Mouse (Mus musculus): ENCODE measurements around the gene Rgsl1.

Rgsl1 gene

GRCm38 (mm10) chr1:153739437-153740015 is 104.4 kb downstream of the Rgsl1 start:
- no peak for DNase-seq

DNA sequence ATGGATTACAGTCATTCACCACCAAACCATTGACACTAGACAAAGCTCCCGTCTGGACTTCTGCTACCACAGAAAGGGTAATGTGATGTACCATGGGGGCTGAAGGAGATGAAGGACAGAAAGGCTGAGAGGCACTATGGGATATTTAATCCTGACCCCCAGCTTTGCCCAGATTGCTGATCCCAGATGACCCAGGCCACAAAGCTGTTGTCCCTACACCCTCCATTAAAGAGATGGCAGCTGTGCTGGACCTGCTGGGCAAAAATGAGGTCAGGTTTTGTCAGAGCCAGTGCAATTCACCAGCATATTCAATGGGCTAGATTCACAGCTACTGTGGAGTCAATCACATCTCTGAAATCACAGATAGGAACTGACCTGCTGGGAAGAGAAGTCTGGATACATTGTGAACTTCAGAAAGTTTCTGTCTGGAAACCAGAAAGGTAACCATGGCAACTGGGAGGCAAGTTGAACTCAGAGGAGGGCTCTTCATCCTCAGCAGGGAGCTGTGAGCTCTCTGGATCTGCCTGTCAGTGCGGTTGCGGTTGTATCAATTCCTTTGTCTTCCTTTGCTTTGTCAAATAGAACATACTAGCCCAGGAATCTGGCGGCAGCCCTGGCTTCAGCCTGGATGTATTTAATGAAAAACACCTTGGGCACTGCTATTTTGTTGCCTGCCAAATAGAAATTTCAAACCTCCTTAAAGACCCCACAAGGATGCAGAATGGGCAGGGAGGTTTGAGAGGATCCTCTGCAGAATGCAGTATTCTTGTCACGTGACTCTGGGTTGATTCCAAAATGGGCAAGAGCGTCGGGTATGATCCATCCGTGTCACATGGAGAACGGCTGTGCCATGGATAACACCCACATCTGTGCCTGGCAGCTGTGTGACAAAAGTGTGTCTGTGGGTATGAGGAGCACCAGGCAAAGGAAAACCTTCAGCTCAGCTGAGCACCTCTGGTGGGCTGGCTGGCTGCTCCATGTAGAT is 106.5 kb downstream of the Rgsl1 start:
- no peak for DNase-seq

- DNase-seq, result no peak
Observed at GRCm38 (mm10) chr1:153736096-153736495, 107.8 kb downstream of the Rgsl1 start.

DNA sequence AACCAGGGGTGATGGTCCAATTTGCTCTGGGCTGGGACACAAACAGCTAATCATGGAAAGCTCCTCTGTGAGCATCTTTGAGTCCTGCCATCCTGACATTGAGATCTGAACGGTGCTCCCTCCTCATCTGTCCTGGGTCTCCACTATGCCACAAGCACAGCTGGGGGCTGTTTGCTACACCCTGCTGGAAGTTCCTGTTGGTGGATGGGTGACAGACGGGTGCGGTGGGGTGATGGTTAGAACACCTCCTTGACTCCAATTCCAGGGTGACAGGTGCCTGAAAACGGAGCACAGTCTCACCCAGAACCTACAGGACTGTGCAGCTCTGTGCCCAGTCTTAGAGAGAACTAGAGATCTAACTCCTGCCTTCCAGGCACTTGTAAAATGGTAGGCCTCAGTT is 109.1 kb downstream of the Rgsl1 start:
- DNase-seq, result no peak

- DNase-seq, result no peak
Observed at GRCm38 (mm10) chr1:153733181-153733580, 110.8 kb downstream of the Rgsl1 start.

- DNase-seq, result peak; percentile 26 to 51
Observed at GRCm38 (mm10) chr1:153730671-153731070, 113.3 kb downstream of the Rgsl1 start.

- no peak for DNase-seq
Observed at GRCm38 (mm10) chr1:153729806-153730205, 114.1 kb downstream of the Rgsl1 start.
